Mouse (Mus musculus): ENCODE measurements around the gene Celf5. TPM values are rescaled to one million over a fixed set of nuclear protein-coding genes. Genes with fewer than 3 reads are reported as not detected.

Celf5 gene
- polyA plus RNA-seq, 1 experiment from 2014 or later = 1.4 TPM

GRCm38 (mm10) chr10:81432169-81432867 lies 50.2 kb downstream of the Celf5 start:
- 64% methylated on average over 21 of the region's 21 CpGs for WGBS
- Histone ChIP-seq H3K36me3 (ENCODE audit: control insufficient read depth, insufficient read depth, low read length) (no peaks in the 10 kb centered on the region), H3K9ac (ENCODE audit: low read depth, low read length) (0 out of 2 replicates have a peak overlapping the region, but pooled peaks have one; percentile 21), H3K27ac (ENCODE audit: low read length) (no peak overlapping the region), H3K9me3 (ENCODE audit: control insufficient read depth, low read length) (no peaks in the 10 kb centered on the region), H3K4me1 (ENCODE audit: control insufficient read depth, insufficient read depth, low read length) (peaks cover 29% of the 10 kb centered on the region), H3K4me3 (ENCODE audit: low read length) (no peak overlapping the region), H3K27me3 (replicated peaks; ENCODE audit: control insufficient read depth, insufficient read depth, low read length) (peaks cover 7% of the 10 kb centered on the region; the same call in 1 of the 2 replicates), H3K4me2 (ENCODE audit: low read depth, low read length) (peak overlapping the region; percentile 45)
- ATAC-seq = 0 out of 2 replicates have a peak, but pooled peaks have one; percentile 0

DNA sequence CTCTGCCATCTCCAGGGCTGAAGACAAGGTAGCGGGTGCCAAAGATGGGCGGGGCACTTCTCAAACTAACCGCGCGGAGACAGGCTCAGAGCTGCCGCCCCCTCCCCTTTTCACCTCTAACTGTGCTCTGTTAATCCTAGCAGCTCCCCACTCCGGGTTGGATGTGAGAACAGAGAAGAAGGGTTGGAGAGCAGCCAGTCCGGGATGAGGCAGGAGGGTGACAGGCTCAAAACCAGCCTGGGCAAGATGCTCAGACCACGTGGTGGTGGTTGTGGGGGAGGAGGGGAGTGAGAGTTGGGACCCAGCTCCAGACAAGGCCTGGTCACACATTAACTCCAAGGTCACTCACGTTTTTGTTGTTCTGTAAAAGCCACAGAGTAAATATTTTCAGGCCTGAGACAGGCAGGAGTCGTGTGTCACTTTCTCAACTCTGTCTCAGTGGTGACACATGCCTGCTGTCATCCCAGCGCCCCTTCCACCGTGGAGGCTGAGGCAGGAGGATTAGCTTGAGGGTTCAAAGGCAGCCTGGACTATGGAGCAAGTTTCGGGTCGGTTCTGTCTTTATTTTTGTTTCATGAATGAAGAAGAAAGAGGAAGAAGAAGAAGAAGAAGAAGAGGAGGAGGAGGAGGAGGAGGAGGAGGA lies 50.9 kb downstream of the Celf5 start:
- Histone ChIP-seq H3K4me3 (ENCODE audit: low read length) (peak overlapping the region; percentile 77; the same call in 1 of the 2 replicates), H3K4me2 (ENCODE audit: low read depth, low read length) (peak overlapping the region; percentile 93), H3K27ac (ENCODE audit: low read length) (no peak overlapping the region), H3K9me3 (ENCODE audit: control insufficient read depth, low read length) (no peaks in the 10 kb centered on the region), H3K36me3 (ENCODE audit: control insufficient read depth, insufficient read depth, low read length) (no peaks in the 10 kb centered on the region), H3K9ac (ENCODE audit: low read depth, low read length) (0 out of 2 replicates have a peak overlapping the region, but pooled peaks have one; percentile 79), H3K27me3 (replicated peaks; ENCODE audit: control insufficient read depth, insufficient read depth, low read length) (peaks cover 8% of the 10 kb centered on the region; the same call in 1 of the 2 replicates), H3K4me1 (ENCODE audit: control insufficient read depth, insufficient read depth, low read length) (peaks cover 36% of the 10 kb centered on the region)
- ATAC-seq = no peak
- WGBS = 17% methylated on average over 15 of the region's 15 CpGs

DNA sequence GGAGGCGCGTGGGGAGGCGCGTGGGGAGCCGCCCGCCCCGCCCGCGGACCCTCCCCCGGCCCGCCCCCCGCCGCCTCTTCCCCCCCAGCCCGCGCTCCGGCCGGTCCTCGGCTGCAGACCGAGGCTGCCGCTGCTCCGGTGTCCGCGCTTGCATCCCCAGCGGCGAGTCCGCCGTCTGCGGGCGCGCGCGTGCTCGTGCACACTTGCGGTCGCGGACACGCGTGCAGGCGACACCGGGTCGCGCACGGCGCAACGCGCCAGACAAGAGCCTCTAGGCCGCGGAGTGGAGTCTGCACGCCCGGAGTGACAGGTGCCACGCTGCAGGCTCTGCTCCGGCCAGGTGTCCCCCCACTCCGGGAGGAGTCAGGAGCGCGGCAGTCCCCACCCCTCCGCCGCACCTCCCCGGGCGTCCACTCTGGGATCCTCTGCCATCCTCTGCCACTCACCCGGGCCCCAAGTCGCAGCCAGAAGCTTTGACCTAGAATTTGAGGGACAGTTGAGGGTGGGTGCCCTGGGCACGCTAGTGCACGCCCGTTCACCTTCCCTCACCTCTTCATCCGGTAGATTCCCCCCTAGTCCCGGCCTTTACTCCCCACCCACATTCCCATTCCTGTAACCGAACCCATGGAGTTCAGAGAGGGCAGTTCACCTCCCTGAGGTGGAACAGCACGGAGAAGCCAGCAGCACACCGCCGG lies 51.5 kb downstream of the Celf5 start:
- Histone ChIP-seq H3K27ac (ENCODE audit: low read length) (peak overlapping the region; percentile 94), H3K9me3 (ENCODE audit: control insufficient read depth, low read length) (no peaks in the 10 kb centered on the region), H3K4me3 (ENCODE audit: low read length) (peak overlapping the region; percentile 77), H3K4me2 (ENCODE audit: low read depth, low read length) (peak overlapping the region; percentile 93), H3K36me3 (ENCODE audit: control insufficient read depth, insufficient read depth, low read length) (no peaks in the 10 kb centered on the region), H3K9ac (ENCODE audit: low read depth, low read length) (peak overlapping the region; percentile 79), H3K27me3 (replicated peaks; ENCODE audit: control insufficient read depth, insufficient read depth, low read length) (peaks cover 8% of the 10 kb centered on the region; the same call in 1 of the 2 replicates), H3K4me1 (ENCODE audit: control insufficient read depth, insufficient read depth, low read length) (peaks cover 37% of the 10 kb centered on the region)
- no peak for ATAC-seq
- 3% methylated on average over 57 of the region's 70 CpGs for WGBS

DNA sequence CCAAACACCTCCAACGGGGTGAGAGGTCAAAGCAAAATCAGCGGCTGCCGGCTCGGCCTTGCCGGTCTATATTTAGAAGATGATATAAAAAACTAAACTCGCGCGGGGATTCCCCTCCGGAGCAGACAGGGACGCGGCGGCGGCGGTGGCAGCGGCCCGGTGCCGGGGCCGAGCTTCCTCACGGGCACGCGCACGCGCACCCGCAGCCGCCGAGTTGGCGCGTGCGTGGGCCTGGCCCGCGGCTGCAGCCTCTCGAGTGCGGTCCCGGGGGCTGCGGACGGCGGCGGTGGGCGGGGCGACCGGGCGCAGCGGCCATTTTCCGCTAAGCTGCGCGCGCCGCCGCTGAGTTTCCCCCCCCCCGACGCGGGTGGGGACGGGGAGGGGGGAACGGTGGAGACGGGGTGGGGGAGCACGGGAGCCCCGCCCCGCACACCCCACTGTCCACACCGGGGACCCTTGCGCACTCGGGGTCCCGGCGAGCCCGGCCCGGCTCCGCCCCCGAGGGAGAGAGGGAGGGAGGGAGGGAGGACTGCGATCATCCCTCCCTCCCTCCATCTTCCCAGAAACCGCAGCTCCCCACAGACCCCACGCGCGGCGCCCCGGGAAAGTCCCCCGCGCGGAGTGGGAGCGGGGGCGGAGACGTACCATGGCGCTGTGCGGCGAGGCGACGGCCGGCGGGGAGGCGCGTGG lies 52.2 kb downstream of the Celf5 start:
- Histone ChIP-seq H3K27me3 (replicated peaks; ENCODE audit: control insufficient read depth, insufficient read depth, low read length) (peaks cover 10% of the 10 kb centered on the region; the same call in 1 of the 2 replicates), H3K9me3 (ENCODE audit: control insufficient read depth, low read length) (no peaks in the 10 kb centered on the region), H3K4me3 (ENCODE audit: low read length) (peak overlapping the region; percentile 77), H3K9ac (ENCODE audit: low read depth, low read length) (peak overlapping the region; percentile 79), H3K4me2 (ENCODE audit: low read depth, low read length) (peak overlapping the region; percentile 93), H3K36me3 (ENCODE audit: control insufficient read depth, insufficient read depth, low read length) (no peaks in the 10 kb centered on the region), H3K27ac (ENCODE audit: low read length) (peak overlapping the region; percentile 94), H3K4me1 (ENCODE audit: control insufficient read depth, insufficient read depth, low read length) (peaks cover 44% of the 10 kb centered on the region)
- peak; percentile 21 for ATAC-seq
- WGBS = under 1% methylated on average over 54 of the region's 89 CpGs

GRCm38 (mm10) chr10:81429605-81430061 lies 52.9 kb downstream of the Celf5 start:
- no peaks in the 10 kb centered on the region for H3K36me3 ChIP-seq (ENCODE audit: control insufficient read depth, insufficient read depth, low read length)
- H3K9ac ChIP-seq (ENCODE audit: low read depth, low read length) = peak overlapping the region; percentile 79
- H3K4me1 ChIP-seq (ENCODE audit: control insufficient read depth, insufficient read depth, low read length) = peaks cover 48% of the 10 kb centered on the region
- under 1% methylated on average over 20 of the region's 20 CpGs for WGBS
- peak overlapping the region; percentile 77 for H3K4me3 ChIP-seq (ENCODE audit: low read length)
- peaks cover 10% of the 10 kb centered on the region; the same call in 1 of the 2 replicates for H3K27me3 ChIP-seq (replicated peaks; ENCODE audit: control insufficient read depth, insufficient read depth, low read length)
- peak; percentile 49 for ATAC-seq
- no peaks in the 10 kb centered on the region for H3K9me3 ChIP-seq (ENCODE audit: control insufficient read depth, low read length)
- peak overlapping the region; percentile 94 for H3K27ac ChIP-seq (ENCODE audit: low read length)
- peak overlapping the region; percentile 93 for H3K4me2 ChIP-seq (ENCODE audit: low read depth, low read length)

GRCm38 (mm10) chr10:81429092-81429491 lies 53.4 kb downstream of the Celf5 start:
- H3K9ac ChIP-seq (ENCODE audit: low read depth, low read length) = no peak overlapping the region
- H3K4me3 ChIP-seq (ENCODE audit: low read length) = no peak overlapping the region
- no peaks in the 10 kb centered on the region for H3K36me3 ChIP-seq (ENCODE audit: control insufficient read depth, insufficient read depth, low read length)
- no peak overlapping the region for H3K27ac ChIP-seq (ENCODE audit: low read length)
- 48% methylated on average over 2 of the region's 2 CpGs for WGBS
- no peaks in the 10 kb centered on the region for H3K9me3 ChIP-seq (ENCODE audit: control insufficient read depth, low read length)
- ATAC-seq = no peak
- no peak overlapping the region for H3K4me2 ChIP-seq (ENCODE audit: low read depth, low read length)
- peaks cover 51% of the 10 kb centered on the region for H3K4me1 ChIP-seq (ENCODE audit: control insufficient read depth, insufficient read depth, low read length)
- peaks cover 10% of the 10 kb centered on the region; the same call in 1 of the 2 replicates for H3K27me3 ChIP-seq (replicated peaks; ENCODE audit: control insufficient read depth, insufficient read depth, low read length)

GRCm38 (mm10) chr10:81428507-81428870 lies 54.0 kb downstream of the Celf5 start:
- ATAC-seq = no peak
- Histone ChIP-seq H3K4me3 (ENCODE audit: low read length) (no peak overlapping the region), H3K9me3 (ENCODE audit: control insufficient read depth, low read length) (no peaks in the 10 kb centered on the region), H3K4me1 (ENCODE audit: control insufficient read depth, insufficient read depth, low read length) (peaks cover 55% of the 10 kb centered on the region), H3K27ac (ENCODE audit: low read length) (no peak overlapping the region), H3K36me3 (ENCODE audit: control insufficient read depth, insufficient read depth, low read length) (no peaks in the 10 kb centered on the region), H3K27me3 (replicated peaks; ENCODE audit: control insufficient read depth, insufficient read depth, low read length) (peaks cover 10% of the 10 kb centered on the region; the same call in 1 of the 2 replicates), H3K4me2 (ENCODE audit: low read depth, low read length) (no peak overlapping the region), H3K9ac (ENCODE audit: low read depth, low read length) (no peak overlapping the region)
- WGBS = 83% methylated on average over 7 of the region's 7 CpGs

DNA sequence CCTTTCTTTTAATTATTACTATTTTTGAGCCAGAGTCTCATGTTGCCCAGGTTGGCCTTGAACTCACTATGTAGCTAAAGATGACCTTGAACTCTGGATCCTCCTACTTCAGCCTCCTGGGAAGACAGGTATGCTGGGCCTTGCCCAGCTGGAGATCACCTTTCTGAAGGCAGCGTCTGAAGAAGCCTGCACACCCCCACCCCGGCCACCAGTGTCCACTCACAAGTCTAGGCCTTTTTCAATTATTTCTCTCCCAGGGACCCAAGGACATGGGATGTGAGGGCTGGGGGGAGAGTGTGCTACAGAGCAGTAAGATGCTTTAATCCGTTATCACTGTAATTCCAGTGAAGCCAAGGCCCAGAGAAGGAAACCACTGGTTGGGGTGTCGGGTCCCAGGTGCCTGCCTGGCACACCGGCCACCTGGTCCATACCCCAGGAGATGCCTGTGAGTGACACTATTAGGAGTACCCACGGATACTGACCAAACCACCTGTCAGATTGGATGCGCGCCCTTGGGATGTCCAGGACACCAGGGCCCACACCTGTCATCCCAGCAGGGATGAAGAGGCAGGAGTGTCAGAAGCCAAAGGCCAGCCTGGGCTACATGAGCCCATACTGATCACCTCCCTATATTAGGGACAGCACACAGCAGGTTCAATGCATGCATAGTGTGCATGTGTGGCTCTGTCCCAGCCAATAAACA lies 54.6 kb downstream of the Celf5 start:
- no peak overlapping the region for H3K4me3 ChIP-seq (ENCODE audit: low read length)

More for the DNA sequence above, 54.6 kb downstream of the Celf5 start:
- peaks cover 10% of the 10 kb centered on the region; the same call in 1 of the 2 replicates for H3K27me3 ChIP-seq (replicated peaks; ENCODE audit: control insufficient read depth, insufficient read depth, low read length)
- H3K9ac ChIP-seq (ENCODE audit: low read depth, low read length) = no peak overlapping the region
- H3K36me3 ChIP-seq (ENCODE audit: control insufficient read depth, insufficient read depth, low read length) = no peaks in the 10 kb centered on the region
- peaks cover 54% of the 10 kb centered on the region for H3K4me1 ChIP-seq (ENCODE audit: control insufficient read depth, insufficient read depth, low read length)
- no peaks in the 10 kb centered on the region for H3K9me3 ChIP-seq (ENCODE audit: control insufficient read depth, low read length)
- no peak overlapping the region for H3K27ac ChIP-seq (ENCODE audit: low read length)
- ATAC-seq = no peak
- 82% methylated on average over 8 of the region's 8 CpGs for WGBS
- no peak overlapping the region for H3K4me2 ChIP-seq (ENCODE audit: low read depth, low read length)
